Mouse (Mus musculus): Measurements from ENCODE around the gene Zfp810.

DNA sequence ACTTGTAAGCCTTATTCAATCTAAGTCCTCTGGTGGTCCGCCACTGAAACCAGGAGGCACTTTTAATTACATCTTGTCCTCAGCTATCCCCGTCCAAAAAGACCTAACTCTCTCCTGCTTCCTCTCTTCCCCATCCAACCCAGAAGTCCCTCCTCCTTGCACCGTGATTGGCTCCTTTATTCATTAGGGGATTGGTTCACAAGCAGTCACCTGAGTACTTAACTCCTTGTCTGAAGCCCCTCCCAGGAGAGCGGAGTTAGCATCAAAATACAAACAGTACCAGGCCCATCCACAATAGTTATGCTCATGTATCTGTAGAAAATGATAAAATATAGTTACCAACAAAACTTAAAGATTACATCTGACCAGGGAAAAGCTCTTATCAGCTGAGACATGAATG lies 67.4 kb downstream of the Zfp810 start:
- TF ChIP-seq CTCF (IDR thresholded peaks at IDR 0.05; ENCODE audit: low read depth, low read length): no peak
- no peak for TF ChIP-seq POLR2A (IDR thresholded peaks at IDR 0.05; ENCODE audit: insufficient read depth, low read length)
